Mouse (Mus musculus) duodenum, adult 2 months (tissue): ENCODE measurements around the gene Gm20521. TPM values are rescaled to one million over a fixed set of nuclear protein-coding genes. Genes with fewer than 3 reads are reported as not detected.

Experiments
- polyA plus RNA-seq: library from polyadenylated mRNA; depleted of rRNA; stranded (reverse); fragments of >200 nt; gene quantifications from 2 replicates; pipeline ENCODE4 v1.2.3, GENCODE M21; 2012; ENCODE audit warnings: low replicate concordance; rRNA removed

Gm20521 gene
- 10.4 and 10.8 TPM in 2 replicates for polyA plus RNA-seq

DNA sequence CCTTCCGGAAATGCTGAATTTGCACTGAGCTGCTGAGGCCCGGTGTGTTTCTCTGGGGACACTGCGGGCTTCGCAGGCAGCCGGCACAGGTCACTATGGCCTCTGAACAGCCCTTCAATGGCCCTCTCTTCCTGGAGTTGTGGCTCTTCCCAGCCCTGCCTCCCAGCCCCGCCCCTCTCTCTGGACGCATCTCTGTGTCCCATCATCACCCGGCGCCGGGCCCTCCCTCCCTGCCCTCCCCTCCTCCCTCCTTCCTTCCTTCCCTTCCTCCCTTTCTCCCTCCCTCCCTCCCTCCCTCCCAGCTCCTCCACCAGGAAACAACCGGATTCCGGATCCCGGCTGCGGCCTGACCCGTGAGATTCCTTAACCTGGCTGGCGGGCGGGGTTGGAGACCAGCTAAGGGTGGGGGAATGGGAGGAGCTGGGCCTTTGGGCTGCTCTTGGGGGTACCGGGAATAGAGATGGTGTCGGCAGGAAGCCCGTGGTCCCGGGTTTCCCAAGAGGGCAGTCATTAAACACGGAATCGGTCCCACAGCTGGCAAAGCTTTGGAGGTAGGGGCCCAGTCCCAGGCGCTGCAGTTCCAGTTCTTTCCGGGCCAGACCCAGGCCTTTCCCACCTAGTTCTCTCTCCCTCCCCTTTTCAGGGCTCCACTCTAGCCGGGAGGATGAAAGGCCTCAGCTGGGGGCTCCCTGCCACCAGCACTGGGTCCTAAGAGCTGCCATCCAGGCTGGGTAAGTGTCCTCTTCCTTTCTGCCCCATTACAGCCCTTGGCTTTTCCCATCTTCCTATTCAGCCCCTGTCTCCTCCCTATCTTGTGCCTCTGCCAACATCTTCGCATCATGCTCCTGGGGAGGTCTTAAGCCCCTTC is at the start of gene Gm20521, which contains the start of gene Bcl2l2:
Gm20521 (plus strand) TSS at position 288 of the 868 bp plus-strand sequence.
Bcl2l2 (plus strand) TSS at position 224 of the 868 bp plus-strand sequence.

GRCm38 (mm10) chr14:54870861-54871260 is 12.4 kb upstream of the Gm20521 start, which contains the start of gene Homez:
Gene Homez, minus strand, starts transcription at chr14:54870961.

DNA sequence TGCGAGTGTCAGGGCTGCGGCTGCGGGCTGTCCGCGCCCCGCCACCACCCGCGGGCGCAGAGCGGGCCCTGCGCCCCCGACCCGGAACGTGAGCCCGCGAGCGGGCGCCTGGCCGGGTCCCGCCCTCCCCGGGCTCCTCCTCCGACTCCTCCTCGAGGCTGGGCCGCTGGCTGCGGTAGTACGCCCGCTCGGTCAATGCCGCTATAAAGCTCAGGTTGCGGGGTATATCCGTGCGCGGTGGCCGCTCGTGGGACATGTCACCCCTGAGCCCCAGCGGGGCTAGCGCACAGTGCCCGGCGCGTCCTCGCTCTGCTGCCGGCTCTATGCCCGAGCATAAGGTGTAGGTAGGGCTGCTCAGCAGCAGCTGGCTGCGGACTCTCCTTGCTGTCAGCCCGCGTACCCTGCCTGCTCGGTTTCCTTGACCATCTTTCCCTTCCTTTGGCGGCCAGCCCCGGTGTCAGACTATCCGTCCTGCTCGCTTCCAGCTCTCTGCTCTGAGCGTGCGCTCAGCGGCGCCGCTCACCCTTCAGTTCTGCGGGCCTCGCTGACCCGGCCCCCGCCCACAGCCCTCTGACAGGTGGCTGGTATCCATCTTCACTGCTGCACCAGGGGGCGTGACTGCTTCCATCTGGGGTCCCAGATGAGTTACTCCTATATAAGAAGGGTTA is 6.1 kb upstream of the Gm20521 start, which contains the start of gene Ppp1r3e:
Ppp1r3e (minus strand) TSS at position 503 of the 668 bp plus-strand sequence.

DNA sequence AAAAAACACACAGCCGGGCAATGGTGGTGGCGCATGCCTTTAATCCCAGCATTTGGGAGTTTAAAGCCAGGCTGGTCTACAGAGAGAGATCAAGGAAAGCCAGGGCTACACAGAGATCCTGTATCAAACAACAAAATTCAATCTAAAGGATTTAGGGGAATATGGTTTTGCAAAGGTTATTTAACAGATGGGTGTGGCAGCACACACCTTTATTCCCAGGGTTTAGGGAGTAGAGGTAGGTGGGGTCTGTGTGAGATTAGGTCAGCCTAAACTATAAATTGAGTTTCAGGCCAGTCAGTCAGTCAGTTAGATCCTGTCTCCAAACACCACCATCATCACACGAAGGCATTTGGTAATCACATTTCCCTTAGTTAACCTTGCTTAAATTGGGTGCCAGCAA is 9.0 kb downstream of the Gm20521 start, which contains the start of gene Pabpn1:
Pabpn1 (plus strand) TSS at position 301 of the 400 bp plus-strand sequence.

DNA sequence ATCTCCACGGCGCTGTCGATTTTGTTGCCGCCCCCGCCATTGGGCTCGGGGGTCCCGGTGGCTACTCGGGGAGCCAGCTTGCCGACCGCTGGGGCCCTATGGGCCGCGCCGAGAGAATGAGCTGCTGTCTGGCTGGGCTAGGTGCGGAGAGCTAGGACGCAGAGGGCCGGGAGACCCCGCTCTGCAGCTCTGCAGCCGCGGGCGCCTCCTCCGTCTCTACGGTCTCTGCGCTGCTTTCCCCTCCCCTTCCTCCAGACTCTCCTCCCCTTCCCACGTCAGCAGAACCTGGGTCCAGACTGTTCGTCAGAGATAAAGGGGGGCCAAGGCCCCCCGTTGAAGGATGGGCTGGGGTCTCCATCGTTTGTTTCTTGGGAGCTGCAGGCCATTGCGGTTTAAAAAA is 29.6 kb downstream of the Gm20521 start, which contains the start of gene Slc22a17:
Slc22a17 (minus strand) TSS at position 247 of the 400 bp plus-strand sequence.

GRCm38 (mm10) chr14:54925349-54926342 is 42.4 kb downstream of the Gm20521 start, which contains the start of gene Efs:
Gene Efs, minus strand, starts transcription at chr14:54926126.

GRCm38 (mm10) chr14:54932645-54933150 is 49.5 kb downstream of the Gm20521 start, which contains the start of gene Il25:
Gene Il25, plus strand, starts transcription at chr14:54932695.

GRCm38 (mm10) chr14:54935904-54936830 is 52.9 kb downstream of the Gm20521 start, which contains the start of gene Cmtm5:
Gene Cmtm5, plus strand, starts transcription at chr14:54936261.

Other genes starting within 250 kb of the Gm20521 start
- not detected in 2 replicates for gene Gm17606, start 242.5 kb upstream of the Gm20521 start, polyA plus RNA-seq
- 5.7 and 7.8 TPM in 2 replicates for gene Cdh24, start 242.1 kb upstream of the Gm20521 start, polyA plus RNA-seq
- gene 1700123O20Rik, start 197.2 kb upstream of the Gm20521 start, polyA plus RNA-seq: 25.6 and 33.7 TPM in 2 replicates
- 48.2 and 68.8 TPM in 2 replicates for gene Acin1, start 196.5 kb upstream of the Gm20521 start, polyA plus RNA-seq
- gene Gm29776, start 184.6 kb upstream of the Gm20521 start, polyA plus RNA-seq: 0.04 and 0.23 TPM in 2 replicates
- 2.4 and 8.7 TPM in 2 replicates for gene Cebpe, start 171.3 kb upstream of the Gm20521 start, polyA plus RNA-seq
- gene Slc7a8, start 101.5 kb upstream of the Gm20521 start, polyA plus RNA-seq: 45.5 and 192 TPM in 2 replicates
- not detected in 2 replicates for gene Rnf212b, start 69.3 kb upstream of the Gm20521 start, polyA plus RNA-seq
- 1.5 and 2.0 TPM in 2 replicates for gene Homez, start 12.5 kb upstream of the Gm20521 start, polyA plus RNA-seq
- 15.5 and 18.2 TPM in 2 replicates for gene Ppp1r3e, start 5.9 kb upstream of the Gm20521 start, polyA plus RNA-seq
- gene Bcl2l2, start 64 bp upstream of the Gm20521 start, polyA plus RNA-seq: 31.3 and 48.5 TPM in 2 replicates
- gene Pabpn1, start 9.1 kb downstream of the Gm20521 start, polyA plus RNA-seq: 34.7 and 37.9 TPM in 2 replicates
- gene Slc22a17, start 29.7 kb downstream of the Gm20521 start, polyA plus RNA-seq: 16.9 and 36.0 TPM in 2 replicates
- gene Efs, start 42.7 kb downstream of the Gm20521 start, polyA plus RNA-seq: 4.4 and 8.0 TPM in 2 replicates
- 0.92 TPM in 1 of 2 replicates, not detected in the other for gene Il25, start 49.3 kb downstream of the Gm20521 start, polyA plus RNA-seq
- gene Cmtm5, start 52.8 kb downstream of the Gm20521 start, polyA plus RNA-seq: 0.79 and 1.8 TPM in 2 replicates
- 0.64 TPM in 1 of 2 replicates, not detected in the other for gene Myh6, start 83.5 kb downstream of the Gm20521 start, polyA plus RNA-seq
- gene Gm17428, start 93.5 kb downstream of the Gm20521 start, polyA plus RNA-seq: not detected in 2 replicates
- 0.02 and 0.13 TPM in 2 replicates for gene Myh7, start 111.2 kb downstream of the Gm20521 start, polyA plus RNA-seq
- 3.6 and 3.8 TPM in 2 replicates for gene Ngdn, start 132.0 kb downstream of the Gm20521 start, polyA plus RNA-seq
- 1.5 and 2.4 TPM in 2 replicates for gene Zfhx2, start 208.9 kb downstream of the Gm20521 start, polyA plus RNA-seq
- gene Thtpa, start 211.3 kb downstream of the Gm20521 start, polyA plus RNA-seq: 4.0 and 4.6 TPM in 2 replicates
- gene Ap1g2, start 223.2 kb downstream of the Gm20521 start, polyA plus RNA-seq: 83.8 and 83.9 TPM in 2 replicates
- gene Jph4, start 233.5 kb downstream of the Gm20521 start, polyA plus RNA-seq: 0.69 and 0.84 TPM in 2 replicates